Mouse (Mus musculus) gonadal fat pad, adult 2 months (tissue): ENCODE measurements around the gene Ric1. TPM values are rescaled to one million over a fixed set of nuclear protein-coding genes. Genes with fewer than 3 reads are reported as not detected.

ENCODE experiments used
- DNase-seq: peaks from one replicate; pipeline ENCODE4 v3.0.0-alpha.2; 2012; ENCODE audit warnings: low read depth
- polyA plus RNA-seq: library from polyadenylated mRNA; depleted of rRNA; stranded (reverse); fragments of >200 nt; gene quantifications from 2 replicates; pipeline ENCODE4 v1.2.3, GENCODE M21; 2012; rRNA removed

The Ric1 gene
- polyA plus RNA-seq, 1 experiment = 17.6 TPM

- no peak for DNase-seq
Observed at GRCm38 (mm10) chr19:29608212-29608611, 86.1 kb downstream of the Ric1 start.

- no peak for DNase-seq
Observed at GRCm38 (mm10) chr19:29610907-29611306, 88.8 kb downstream of the Ric1 start.

GRCm38 (mm10) chr19:29612102-29612501, 90.0 kb downstream of the Ric1 start:
- DNase-seq = no peak

- DNase-seq = no peak
Observed at GRCm38 (mm10) chr19:29641055-29641454, 119.0 kb downstream of the Ric1 start.

DNA sequence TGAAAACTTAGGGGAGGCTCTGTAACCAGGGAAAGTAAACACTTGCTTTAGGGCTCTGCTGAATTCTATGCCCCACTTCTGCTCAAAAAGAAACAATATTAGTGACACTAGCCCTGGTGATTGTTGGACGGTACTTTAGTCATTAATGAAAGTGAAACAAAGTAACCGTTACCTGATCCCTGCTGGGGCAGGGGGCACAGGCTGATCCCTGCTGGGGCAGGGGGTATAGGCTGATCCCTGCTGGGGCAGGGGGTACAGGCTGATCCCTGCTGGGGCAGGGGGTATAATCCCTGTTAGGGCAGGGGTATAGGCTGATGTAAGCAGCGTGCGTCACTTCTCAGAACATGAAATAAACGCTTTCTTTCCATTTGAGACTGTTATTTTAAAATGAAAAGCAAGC, 119.4 kb downstream of the Ric1 start:
- DNase-seq = no peak

GRCm38 (mm10) chr19:29642211-29642610, 120.1 kb downstream of the Ric1 start:
- DNase-seq = no peak

DNA sequence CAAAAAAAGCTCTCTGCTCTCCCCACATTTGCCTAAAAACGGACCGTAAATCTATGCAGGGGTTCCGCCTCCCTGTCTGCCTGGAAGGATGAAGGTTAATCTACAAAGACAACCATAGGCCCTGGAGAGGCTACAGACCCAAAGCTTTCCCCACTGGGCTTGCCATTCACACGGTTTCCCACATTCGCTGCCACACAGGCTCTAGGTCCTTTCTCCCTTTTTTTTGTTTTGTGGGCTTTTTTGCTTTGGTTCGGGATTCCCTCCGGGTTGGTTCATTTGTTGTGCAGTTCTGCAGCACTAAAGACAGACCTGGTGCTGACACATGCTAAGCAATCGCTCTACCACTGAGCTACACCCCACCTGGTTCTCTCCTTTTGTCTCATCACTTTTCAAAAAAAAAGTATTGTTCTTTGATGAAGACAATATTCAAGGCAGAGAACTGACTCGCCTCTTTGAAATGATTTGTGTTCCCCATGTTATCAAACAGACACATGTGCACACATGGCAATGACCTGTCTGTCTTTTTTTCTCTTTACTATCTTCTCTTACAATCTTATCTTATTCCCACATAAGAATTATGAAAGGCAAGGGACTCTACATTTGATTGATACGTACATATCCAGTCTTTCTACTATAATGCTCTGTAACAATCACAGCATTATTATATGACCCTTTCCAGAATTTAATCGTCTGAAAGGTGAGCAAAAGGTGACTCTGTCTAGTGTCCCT, 121.3 kb downstream of the Ric1 start:
- DNase-seq = no peak

GRCm38 (mm10) chr19:29644747-29645146, 122.7 kb downstream of the Ric1 start:
- DNase-seq = no peak

DNA sequence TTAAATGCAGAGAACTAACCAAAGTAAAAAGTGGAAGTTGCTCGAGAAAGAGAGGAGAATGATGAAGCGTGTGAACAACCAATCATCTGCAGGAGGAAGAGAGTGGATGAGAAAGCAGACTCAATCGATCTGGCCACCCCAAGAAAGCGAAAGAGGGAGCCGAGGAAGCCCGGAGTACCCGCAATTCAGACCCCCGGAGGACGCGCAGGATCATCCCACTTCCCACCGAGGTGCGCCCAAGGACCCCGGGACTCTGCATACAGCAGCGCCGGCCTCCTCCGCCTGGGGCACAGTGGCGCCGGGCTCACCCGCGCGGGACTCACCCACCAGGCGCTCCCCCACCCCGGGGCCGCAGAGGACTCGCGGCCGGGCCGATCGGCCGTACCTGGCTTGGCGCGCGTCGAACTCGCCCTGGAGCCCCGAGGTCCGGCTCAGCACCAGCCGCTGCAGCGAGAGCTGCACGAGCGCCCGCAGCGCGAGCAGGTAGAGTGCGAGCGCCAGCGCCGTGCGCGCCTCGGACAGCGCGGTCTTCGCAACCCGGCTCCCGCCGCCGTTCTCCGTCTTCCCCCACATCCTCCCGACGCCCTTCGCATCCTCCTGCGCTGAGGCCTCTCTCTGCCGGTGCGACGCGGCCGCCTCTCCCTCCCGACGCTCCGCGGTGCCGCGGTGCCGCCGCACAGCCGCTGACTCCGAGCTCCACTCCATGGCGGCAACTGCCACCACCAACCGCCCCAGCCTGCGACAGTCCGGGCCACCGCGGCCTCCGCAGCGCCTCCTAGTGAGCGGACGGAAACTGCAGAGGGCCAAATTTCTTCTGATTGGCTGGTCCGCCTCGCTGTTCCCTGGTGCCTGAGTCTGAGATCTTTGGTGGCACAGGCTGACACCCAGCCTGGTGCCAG, 125.8 kb downstream of the Ric1 start, which contains the start of gene Ermp1:
Gene Ermp1 (minus strand): TSS at position 765 of the 899 bp plus-strand sequence.
- no peak for DNase-seq

DNA sequence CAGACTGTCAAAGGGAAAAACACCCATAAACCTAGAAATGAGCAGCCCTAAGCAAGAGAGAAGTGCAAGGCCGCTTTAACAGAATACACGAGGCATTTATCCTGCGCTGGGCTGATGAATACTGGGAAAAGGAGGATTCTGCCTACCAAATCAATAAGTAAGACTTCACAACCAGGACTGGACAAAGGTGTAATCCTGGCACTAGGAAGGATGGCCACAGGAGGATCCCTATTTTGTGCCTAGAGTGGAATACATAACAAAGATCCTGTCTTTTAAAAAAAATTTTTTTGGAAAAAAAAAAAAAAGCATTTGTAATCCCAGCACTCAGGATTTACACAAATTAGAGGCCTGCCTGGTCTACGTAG, 126.5 kb downstream of the Ric1 start:
- DNase-seq = no peak

DNA sequence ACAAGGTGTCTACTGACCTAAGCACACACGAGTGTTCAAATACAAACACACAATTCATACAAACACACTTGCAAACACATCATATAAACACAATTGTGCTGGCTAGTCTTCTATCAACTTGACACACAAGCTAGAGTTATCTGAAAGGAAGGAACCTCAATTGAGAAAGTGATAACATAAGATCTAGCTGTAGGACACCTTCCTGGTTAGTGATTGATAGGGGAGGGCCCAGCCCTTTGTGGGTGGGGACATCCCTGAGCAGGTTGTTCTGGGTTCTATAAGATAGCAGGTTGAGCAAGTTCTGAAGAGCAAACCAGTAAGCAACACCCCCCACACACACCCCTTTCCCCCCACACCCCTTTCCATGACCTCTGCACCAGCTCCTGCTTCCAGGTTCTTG, 127.6 kb downstream of the Ric1 start:
- DNase-seq = no peak

GRCm38 (mm10) chr19:29653768-29654265, 131.7 kb downstream of the Ric1 start:
- no peak for DNase-seq

- DNase-seq = no peak
Observed at GRCm38 (mm10) chr19:29655148-29655547, 133.1 kb downstream of the Ric1 start.

DNA sequence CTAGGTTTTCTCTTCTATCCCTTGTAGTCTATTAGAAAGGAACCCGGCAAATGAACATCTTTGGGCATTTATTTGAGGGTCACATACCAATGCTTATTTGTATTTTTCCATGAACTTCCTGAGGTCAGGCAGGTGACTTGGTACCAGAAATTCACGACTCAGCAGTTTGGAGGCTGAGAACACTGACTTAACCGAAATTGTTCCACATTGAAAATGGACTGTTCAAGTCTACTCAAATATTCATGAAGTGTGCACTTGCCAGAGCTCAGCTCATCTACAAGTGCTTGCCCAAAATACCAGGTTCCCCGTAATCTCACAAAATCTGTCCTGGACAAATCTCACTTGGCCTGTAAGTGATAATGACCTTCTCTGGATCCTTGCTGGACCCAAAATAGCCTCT, 133.9 kb downstream of the Ric1 start:
- no peak for DNase-seq

Other genes starting within 250 kb of the Ric1 start
- gene Insl6, start 196.9 kb upstream of the Ric1 start, polyA plus RNA-seq = 22.0 and 26.9 TPM in 2 replicates
- not detected in 2 replicates for gene Rln1, start 187.6 kb upstream of the Ric1 start, polyA plus RNA-seq
- 42.7 and 54.3 TPM in 2 replicates for gene Plgrkt, start 154.9 kb upstream of the Ric1 start, polyA plus RNA-seq
- 5.6 and 7.4 TPM in 2 replicates for gene Cd274, start 154.8 kb upstream of the Ric1 start, polyA plus RNA-seq
- 0.11 TPM in 1 of 2 replicates, not detected in the other for gene Pdcd1lg2, start 111.4 kb upstream of the Ric1 start, polyA plus RNA-seq
- 47.1 and 63.4 TPM in 2 replicates for gene Ermp1, start 126.1 kb downstream of the Ric1 start, polyA plus RNA-seq
- not detected in 2 replicates for gene Mlana, start 175.5 kb downstream of the Ric1 start, polyA plus RNA-seq